Mouse (Mus musculus): ENCODE data around the gene Hdc.
"Not testable (repeated sequence)": the region's sequence is repeated elsewhere in the genome, so short reads cannot be mapped to it uniquely, and the experiment has no call there.

The Hdc gene
- long read RNA-seq, experiment 1, transcript Hdc-201 (12 exons, 2,392 nt) = major isoform, 7 of 7 reads
- long read RNA-seq, experiment 1, partial matches to known transcripts = 0 of 7 reads
- long read RNA-seq, experiment 1, other reads (novel, unspliced or antisense) = 0 of 7 reads
- long read RNA-seq, experiment 2, partial matches to known transcripts = 2 of 8 reads
- long read RNA-seq, experiment 2, other reads (novel, unspliced or antisense) = 3 of 8 reads

DNA sequence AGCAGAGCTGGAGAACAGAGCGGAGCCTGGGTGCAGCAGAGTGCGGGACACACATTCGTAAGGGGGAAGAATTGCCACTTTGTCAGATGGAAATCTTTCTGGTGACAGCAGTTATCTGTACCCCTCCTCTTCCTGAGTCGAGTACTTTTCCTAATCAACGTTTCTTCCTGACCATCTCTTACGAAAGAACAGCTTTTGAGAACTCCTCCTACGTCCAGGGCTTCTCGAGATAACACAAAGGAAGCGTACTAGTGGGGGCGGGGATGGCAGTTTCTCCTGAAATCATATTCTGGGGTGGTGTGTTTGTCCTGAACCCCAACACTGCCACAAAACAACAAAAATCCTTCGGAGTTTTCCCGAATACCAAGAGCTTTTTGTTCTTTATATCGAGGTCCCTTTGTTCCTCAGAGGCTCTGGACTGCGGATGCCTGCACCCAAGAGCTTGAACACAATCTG is at the start of gene Hdc:
TSS of gene Hdc (minus strand) at position 51 of the 456 bp plus-strand sequence.
- intact Hi-C loops (cut with DNase I) = no loop called here

DNA sequence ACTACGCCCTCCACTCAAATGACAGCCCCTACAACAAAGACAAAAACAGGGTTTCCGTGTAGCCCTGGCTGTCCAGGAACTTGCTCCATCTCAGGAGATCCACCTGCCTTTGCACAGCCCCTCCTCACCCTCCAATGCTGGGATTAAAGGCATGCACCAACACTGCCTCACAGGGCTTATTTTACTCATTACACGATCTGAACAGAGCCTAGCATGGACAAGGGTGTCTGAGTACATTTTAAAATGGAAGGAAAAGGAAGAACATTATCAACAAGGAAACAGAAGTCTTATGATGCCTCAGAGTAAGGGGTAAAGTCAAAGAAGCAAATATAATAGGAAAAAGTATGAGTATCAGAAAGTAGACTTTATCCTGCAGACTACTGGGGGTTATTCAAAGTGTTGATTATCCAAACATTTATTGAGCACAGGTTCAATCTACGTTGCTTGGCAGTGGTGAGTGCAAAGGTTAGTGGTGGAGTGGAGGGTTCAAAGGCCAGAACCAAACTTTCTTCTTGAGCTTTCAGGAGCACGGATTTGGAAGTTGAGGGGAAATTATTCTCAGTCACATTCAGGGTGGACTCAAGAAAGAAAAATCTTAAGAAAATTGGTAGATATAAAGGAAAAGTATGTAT is 49.6 kb upstream of the Hdc start:
- intact Hi-C loops (cut with DNase I) = no loop called here

- intact Hi-C loops (cut with DNase I) = loop anchor here (2.0 kb wide), 1 partner anchor 63 kb away; no protein-coding TSS in a partner anchor
Observed at GRCm38 (mm10) chr2:126665984-126666383, 46.9 kb upstream of the Hdc start.

- intact Hi-C loops (cut with DNase I) = no loop called here
Observed at GRCm38 (mm10) chr2:126663481-126663880, 44.4 kb upstream of the Hdc start.

GRCm38 (mm10) chr2:126652929-126653328 is 33.8 kb upstream of the Hdc start:
- intact Hi-C loops (cut with DNase I) = no loop called here

- intact Hi-C loops (cut with DNase I) = no loop called here
Observed at GRCm38 (mm10) chr2:126647762-126648161, 28.7 kb upstream of the Hdc start.

- intact Hi-C loops (cut with DNase I) = no loop called here
Observed at GRCm38 (mm10) chr2:126646461-126646860, 27.4 kb upstream of the Hdc start.

DNA sequence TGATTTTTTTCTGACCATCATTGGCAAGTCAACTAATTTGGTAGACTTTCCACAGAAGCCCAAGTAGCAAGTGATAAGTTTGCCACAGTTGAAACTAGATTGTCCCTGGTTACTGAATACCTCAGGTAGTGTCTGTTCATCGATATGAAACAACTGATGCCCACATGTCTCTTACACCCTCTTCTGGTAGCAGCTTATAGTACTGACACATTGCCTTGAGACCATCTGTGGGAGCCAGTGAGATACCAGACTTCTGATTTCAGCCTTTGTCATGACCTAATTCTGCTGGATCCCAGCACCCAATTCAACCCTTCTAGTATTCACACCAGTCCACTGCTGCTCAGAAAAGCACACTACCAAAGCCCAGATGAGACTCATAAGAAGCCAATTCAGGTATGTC is 25.7 kb upstream of the Hdc start:
- intact Hi-C loops (cut with DNase I) = no loop called here

DNA sequence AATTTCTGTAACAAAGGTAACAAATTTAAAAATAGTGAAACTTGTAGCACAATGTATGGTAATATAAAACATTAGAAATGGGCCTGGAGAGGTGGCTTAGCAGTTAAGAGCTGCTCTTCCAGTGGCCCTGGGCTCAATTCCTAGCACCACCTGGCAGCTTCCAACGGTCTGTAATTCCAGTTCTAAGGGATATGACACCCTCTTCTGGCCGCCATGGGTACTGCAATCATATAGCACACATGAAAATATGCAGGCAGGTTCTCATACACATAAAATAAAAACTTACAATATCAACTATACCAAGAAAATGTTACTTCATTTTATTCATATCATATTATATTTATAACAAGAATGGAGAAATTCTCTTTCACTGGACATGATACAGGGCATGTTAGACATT is 21.2 kb upstream of the Hdc start:
- intact Hi-C loops (cut with DNase I) = no loop called here

DNA sequence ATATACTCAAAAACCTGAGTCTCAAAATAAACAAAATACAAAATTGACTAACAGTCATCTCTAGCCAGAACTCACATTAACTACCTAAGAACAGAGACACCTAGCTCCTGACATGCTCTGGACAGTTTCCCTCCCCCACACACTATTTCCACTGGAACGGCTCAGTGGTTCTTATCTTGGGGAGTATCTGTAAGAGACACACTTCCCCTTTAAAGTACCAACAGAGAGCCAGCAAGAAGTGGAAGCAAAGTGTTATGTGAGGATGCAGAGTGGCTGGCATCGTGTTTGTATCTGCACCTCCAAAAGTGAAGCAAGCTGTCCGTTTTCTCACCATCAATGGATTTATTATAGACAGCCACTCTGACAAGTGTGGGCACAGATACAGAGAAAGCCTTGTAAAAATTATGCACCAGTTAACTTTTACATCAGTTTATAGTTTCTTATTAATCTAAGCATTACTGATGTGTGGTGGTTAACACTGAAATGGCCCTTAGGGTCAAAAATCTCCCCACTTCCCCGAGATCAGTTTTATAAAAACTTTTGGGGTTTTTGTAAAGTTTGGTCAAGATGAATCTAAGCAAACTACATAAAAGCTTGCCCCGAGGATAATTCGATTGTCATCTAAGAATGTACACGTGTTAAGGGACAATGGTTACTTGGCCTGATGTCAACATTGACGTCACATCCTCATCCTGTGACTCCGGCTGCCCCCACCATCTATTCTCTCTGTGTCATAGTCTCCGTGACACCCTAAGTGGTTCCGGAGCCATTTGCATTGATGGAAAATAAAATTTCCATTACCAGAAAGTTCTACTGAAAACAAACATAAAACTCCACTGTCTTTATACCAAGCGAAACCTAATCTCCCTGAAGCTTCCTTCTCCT is 17.1 kb upstream of the Hdc start:
- intact Hi-C loops (cut with DNase I) = no loop called here

GRCm38 (mm10) chr2:126633165-126633564 is 14.1 kb upstream of the Hdc start:
- intact Hi-C loops (cut with DNase I) = no loop called here

DNA sequence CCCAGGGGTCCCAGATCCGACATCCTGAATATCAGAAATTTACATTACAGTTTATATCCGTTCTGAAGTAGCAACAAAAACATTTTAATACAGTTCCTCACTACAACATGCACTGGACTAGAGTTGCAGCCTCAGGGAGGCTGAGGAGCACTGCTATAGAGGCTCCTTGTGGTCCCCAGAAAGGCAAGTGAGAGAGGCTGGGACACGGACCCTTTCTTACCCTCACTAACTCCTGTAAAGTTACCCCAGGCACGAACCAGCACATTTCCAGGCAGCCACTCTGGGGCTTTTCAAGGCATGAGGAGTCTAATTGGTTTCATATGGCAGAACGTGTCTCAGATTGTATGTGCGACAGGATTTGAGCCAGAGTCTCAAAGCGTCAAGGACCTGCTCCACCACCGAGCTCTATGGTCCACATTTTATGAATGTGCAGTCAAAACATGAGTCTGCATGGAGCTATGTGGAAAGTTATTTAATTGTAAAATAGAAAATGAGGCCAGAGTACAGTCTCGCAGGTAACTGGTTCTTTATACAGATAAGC is 9.4 kb upstream of the Hdc start:
- intact Hi-C loops (cut with DNase I) = no loop called here

DNA sequence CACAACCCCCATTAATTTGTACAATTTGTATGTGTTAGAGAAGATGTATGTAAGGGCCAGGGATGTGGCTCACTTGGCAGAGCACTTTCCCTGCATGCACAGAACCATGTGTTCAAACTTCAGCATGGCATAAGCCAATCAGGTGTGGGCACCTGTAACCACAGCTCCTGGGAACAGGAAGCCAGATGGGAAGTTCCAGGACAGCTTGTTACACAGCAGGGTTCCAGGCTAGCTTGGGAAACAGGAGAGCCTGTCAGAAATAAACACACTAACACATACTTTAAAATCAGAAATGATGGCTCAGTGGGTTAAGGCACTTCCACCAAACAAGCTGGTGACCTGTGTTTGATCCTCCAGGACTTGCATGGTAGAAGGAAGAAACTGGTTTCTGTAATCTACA is 4.0 kb upstream of the Hdc start:
- intact Hi-C loops (cut with DNase I) = no loop called here

DNA sequence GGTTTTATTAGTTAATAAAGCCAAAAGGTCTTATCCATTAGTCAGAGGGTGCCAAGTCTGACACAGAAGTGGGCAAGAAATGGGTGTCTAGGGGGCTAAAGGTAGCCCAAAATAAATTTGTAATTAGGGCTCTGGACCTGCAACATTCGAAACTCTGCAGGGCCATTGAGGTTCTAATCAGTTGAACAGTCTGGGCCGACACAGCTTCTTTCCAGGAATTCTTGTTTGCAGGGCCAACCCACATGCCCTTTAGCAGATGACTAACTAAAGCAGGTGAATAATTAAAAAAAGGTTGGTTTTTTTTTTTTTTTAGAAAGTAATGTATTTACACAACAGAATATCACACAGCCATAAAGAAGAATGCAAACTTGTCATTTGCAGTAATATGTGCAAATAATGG is 3.4 kb upstream of the Hdc start:
- intact Hi-C loops (cut with DNase I) = no loop called here

- intact Hi-C loops (cut with DNase I) = no loop called here
Observed at GRCm38 (mm10) chr2:126618470-126619179, 474 bp downstream of the Hdc start.

- intact Hi-C loops (cut with DNase I) = no loop called here
Observed at GRCm38 (mm10) chr2:126615355-126615754, 3.7 kb downstream of the Hdc start.

DNA sequence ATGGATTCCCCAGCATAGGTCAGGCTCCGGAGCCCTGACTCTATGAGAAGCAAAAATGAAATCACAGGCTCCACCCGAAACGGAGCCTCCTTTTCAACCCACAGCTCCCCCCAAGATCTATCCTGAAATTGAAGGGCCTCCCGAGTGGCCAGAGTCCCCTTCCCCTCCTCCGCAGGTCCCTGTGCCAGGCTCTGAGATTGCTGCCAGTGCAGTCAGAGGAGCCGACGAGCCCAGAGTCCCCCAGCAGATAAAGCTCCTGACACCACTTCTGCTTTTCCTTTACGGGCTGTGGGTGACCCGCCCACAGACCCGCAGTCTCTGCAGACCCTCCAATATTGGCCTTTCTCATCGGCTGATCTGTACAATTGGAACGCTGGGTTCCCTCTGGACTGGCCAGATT is 9.5 kb downstream of the Hdc start:
- intact Hi-C loops (cut with DNase I) = not testable (repeated sequence)

DNA sequence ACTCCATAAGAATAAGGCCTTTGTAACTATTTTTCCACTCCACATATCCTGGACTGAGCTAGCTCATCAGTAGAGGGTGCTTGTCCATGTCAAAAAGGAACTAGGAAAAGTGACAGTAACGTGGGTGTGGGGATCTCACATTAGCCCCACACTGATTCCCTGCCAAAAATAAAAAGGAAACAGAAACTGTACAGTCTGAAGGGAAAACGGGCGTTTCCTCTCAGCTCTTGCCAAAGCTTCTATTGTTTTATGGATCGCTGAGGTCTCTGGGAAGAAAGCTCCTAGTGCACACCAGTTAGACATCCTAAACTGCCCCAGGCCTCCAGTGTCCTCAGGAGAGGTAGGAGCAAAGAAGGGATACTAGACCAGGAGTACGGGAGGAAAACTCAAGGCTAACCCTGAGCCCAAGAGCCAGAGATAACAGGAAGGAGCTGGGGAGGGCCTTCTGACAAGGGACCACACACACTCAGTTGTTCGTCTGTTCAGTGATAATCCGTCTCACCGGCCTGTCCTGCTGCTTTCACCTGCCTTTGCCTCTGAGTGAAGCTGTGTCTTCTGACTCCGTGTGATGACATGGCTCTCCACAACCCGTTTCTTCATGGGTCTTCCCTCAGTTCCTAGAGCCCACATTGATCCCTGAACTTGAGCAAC is 11.4 kb downstream of the Hdc start:
- intact Hi-C loops (cut with DNase I) = no loop called here

DNA sequence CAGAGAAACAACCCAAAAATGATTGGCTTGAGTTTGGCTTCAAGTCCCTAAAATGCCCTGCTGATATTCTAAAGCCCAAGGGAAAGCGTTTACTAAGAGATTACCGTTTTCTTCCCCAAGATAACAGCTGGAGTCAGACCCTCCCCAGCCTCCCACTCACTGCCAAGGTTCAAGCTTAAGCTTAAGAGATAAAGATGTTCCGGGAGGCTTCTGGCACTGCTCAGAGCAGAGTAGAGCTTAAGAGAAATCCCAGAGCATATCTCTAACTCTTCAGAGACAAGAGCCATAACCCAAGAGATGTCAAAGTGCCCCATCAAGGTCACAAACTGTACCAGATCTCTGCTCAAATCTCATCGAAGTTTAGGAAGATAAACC is 12.4 kb downstream of the Hdc start:
- intact Hi-C loops (cut with DNase I) = no loop called here

GRCm38 (mm10) chr2:126606061-126606687 is 12.9 kb downstream of the Hdc start:
- intact Hi-C loops (cut with DNase I) = no loop called here
